Mouse (Mus musculus) forebrain, embryonic 13.5 days (tissue): ENCODE measurements around the gene Oxt. TPM values are rescaled to one million over a fixed set of nuclear protein-coding genes. Genes with fewer than 3 reads are reported as not detected.
A peak's percentile ranks its signal among the peaks of the same experiment; 100 is the strongest.

Source experiments
- ATAC-seq: fragments of 200-750 bp; cut with Nextera tagmentation; 2 replicates; pipeline ENCODE4 v1.8.0; 2017
- H3K27ac ChIP-seq: fragments of 300-500 bp; sonication (generic); 2 replicates; pipeline ENCODE4 v1.5.1; 2015; ENCODE audit warnings: inconsistent platforms, mild to moderate bottlenecking, moderate library complexity
- H3K27me3 ChIP-seq: fragments of 300-500 bp; sonication (generic); 2 replicates; pipeline ENCODE4 v1.6.1; 2015; ENCODE audit warnings: mild to moderate bottlenecking, inconsistent platforms
- H3K36me3 ChIP-seq: fragments of 300-500 bp; sonication (generic); 2 replicates; pipeline ENCODE4 v1.6.1; 2015; ENCODE audit warnings: mild to moderate bottlenecking, inconsistent platforms; ENCODE audit not compliant: poor library complexity, severe bottlenecking
- H3K4me1 ChIP-seq: fragments of 300-500 bp; sonication (generic); 2 replicates; pipeline ENCODE4 v1.6.1; 2015; ENCODE audit warnings: inconsistent platforms
- H3K4me2 ChIP-seq: fragments of 300-500 bp; sonication (generic); 2 replicates; pipeline ENCODE4 v1.6.1; 2015; ENCODE audit warnings: inconsistent platforms, mild to moderate bottlenecking, moderate library complexity
- H3K4me3 ChIP-seq: fragments of 300-500 bp; sonication (generic); 2 replicates; pipeline ENCODE4 v1.5.1; 2015; ENCODE audit warnings: mild to moderate bottlenecking, inconsistent platforms
- H3K9ac ChIP-seq: fragments of 300-500 bp; sonication (generic); 2 replicates; pipeline ENCODE4 v1.6.1; 2015; ENCODE audit warnings: mild to moderate bottlenecking, inconsistent platforms
- H3K9me3 ChIP-seq: fragments of 300-500 bp; sonication (generic); replicated peaks from 2 replicates; pipeline ENCODE4 v1.6.1; 2016; ENCODE audit warnings: inconsistent platforms
- WGBS: fragments of 180-500 bp; shearing (Covaris S2); methylation state at CpG from one replicate; pipeline ENCODE4 v1.1.7; 2015; 5-methylcytosine and 5-hydroxymethylcytosine counted together
- polyA plus RNA-seq: library from polyadenylated mRNA; unstranded; fragments of >200 nt; fragmentation: Nextera tagmentation; extraction: Ambion mirVana; gene quantifications from 2 replicates; pipeline ENCODE4 v1.2.1, GENCODE M21; 2015

Gene Oxt
- polyA plus RNA-seq, 1 experiment from 2014 or later = not detected

DNA sequence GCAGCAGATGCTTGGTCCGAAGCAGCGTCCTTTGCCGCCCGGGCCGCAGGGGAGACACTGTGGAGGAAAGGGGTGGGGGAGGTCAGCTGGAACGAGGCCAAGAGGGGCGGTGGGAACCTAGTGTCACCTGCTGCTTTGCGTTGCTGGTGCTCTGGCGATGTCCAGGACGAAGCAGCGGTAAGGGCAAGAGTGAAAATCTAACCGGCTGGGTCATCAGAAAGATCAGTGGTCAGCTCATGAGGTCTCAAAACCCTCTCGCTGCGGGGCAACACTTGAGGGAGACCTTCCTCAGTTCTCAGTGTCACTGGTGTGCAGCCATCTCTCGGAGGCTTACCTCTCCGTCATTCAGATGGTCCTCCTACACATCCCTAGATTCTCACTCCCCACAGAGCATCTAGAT lies 5.2 kb downstream of the Oxt start:
- no peak overlapping the region for H3K27ac ChIP-seq
- peaks cover 73% of the 10 kb centered on the region for H3K27me3 ChIP-seq
- H3K36me3 ChIP-seq = no peaks in the 10 kb centered on the region
- H3K9me3 ChIP-seq = no peaks in the 10 kb centered on the region
- H3K4me1 ChIP-seq = peaks cover 28% of the 10 kb centered on the region
- ATAC-seq = no peak
- H3K9ac ChIP-seq = peak overlapping the region; percentile 30; the same call in 1 of the 2 replicates
- H3K4me3 ChIP-seq = peak overlapping the region; percentile 30
- H3K4me2 ChIP-seq = peak overlapping the region; percentile 55
- 2% methylated on average over 16 of the region's 16 CpGs for WGBS

GRCm38 (mm10) chr2:130582552-130582951 lies 6.6 kb downstream of the Oxt start, which contains the start of gene Avp:
Avp (minus strand) TSS chr2:130582554.
- Histone ChIP-seq H3K27me3 (peaks cover 60% of the 10 kb centered on the region), H3K9ac (no peak within 1 kb of the TSS), H3K4me2 (no peak within 1 kb of the TSS; the same call in 1 of the 2 replicates), H3K4me1 (peaks cover 17% of the 10 kb centered on the region), H3K27ac (no peak within 1 kb of the TSS), H3K9me3 (no peaks in the 10 kb centered on the region), H3K4me3 (no peak within 1 kb of the TSS), H3K36me3 (no peaks in the 10 kb centered on the region)
- WGBS = 33% methylated on average over 10 of the region's 10 CpGs
- no peak for ATAC-seq

- H3K36me3 ChIP-seq = no peaks in the 10 kb centered on the region
- H3K4me2 ChIP-seq = no peak overlapping the region
- H3K27me3 ChIP-seq = peaks cover 45% of the 10 kb centered on the region
- 83% methylated on average over 10 of the region's 10 CpGs for WGBS
- H3K9ac ChIP-seq = no peak overlapping the region
- H3K27ac ChIP-seq = no peak overlapping the region
- H3K4me1 ChIP-seq = peaks cover 14% of the 10 kb centered on the region
- no peak for ATAC-seq
- H3K4me3 ChIP-seq = no peak overlapping the region
- H3K9me3 ChIP-seq = no peaks in the 10 kb centered on the region
Observed at GRCm38 (mm10) chr2:130583902-130584560, 8.1 kb downstream of the Oxt start.

DNA sequence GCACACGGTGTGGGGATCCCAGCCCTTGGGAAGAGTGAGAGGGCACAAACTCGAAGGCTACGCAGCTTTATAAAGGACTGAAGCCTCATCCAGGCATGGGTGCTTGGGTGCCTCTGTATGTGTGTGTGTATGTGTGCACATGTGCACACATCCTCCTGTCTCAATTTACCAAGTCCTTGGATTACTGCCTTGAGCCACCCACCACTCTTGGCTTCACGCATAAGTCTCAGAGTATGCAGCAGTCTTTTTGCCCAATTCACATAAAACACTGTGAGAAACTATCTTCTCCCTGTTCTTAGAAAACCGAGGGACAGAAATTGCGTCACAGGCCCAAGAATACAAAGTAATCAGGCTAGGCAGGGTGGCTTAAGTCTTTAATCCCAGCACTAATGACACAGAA lies 10.0 kb downstream of the Oxt start:
- ATAC-seq = no peak
- no peak overlapping the region for H3K9ac ChIP-seq
- H3K4me1 ChIP-seq = peaks cover 5% of the 10 kb centered on the region; the same call in 1 of the 2 replicates
- peaks cover 25% of the 10 kb centered on the region for H3K27me3 ChIP-seq
- H3K36me3 ChIP-seq = peaks cover 17% of the 10 kb centered on the region
- no peaks in the 10 kb centered on the region for H3K9me3 ChIP-seq
- H3K4me3 ChIP-seq = no peak overlapping the region
- no peak overlapping the region for H3K4me2 ChIP-seq
- no peak overlapping the region for H3K27ac ChIP-seq
- WGBS = 86% methylated on average over 6 of the region's 6 CpGs

DNA sequence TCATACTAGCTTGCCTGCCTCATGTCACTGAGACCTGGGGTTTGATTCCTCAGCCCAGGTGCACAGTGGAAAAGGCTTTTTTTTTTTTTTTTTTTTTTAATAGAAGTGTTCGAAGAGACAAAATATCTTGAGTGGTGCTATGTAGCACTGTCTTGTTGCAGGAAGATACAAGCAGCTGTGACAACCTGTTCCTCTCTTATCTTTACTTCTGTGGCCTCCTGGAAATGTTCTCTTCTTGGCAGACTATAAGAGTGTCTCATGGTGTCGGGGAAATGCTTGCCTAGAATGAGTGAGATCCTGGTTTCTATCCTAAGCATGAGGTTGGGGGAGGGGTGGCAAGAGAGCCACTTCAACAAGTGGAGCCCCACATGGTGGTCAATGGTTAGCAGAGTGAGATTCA lies 12.4 kb downstream of the Oxt start:
- H3K27me3 ChIP-seq = peaks cover 2% of the 10 kb centered on the region
- no peaks in the 10 kb centered on the region for H3K4me1 ChIP-seq
- no peak overlapping the region for H3K27ac ChIP-seq
- no peak overlapping the region for H3K4me2 ChIP-seq
- H3K4me3 ChIP-seq = no peak overlapping the region
- no peak overlapping the region for H3K9ac ChIP-seq
- no peaks in the 10 kb centered on the region for H3K9me3 ChIP-seq
- no peak for ATAC-seq
- 92% methylated on average over 2 of the region's 2 CpGs for WGBS
- peaks cover 34% of the 10 kb centered on the region for H3K36me3 ChIP-seq

GRCm38 (mm10) chr2:130589157-130589556 lies 13.2 kb downstream of the Oxt start:
- no peaks in the 10 kb centered on the region for H3K9me3 ChIP-seq
- no peak overlapping the region for H3K4me3 ChIP-seq
- 48% methylated on average over 4 of the region's 4 CpGs for WGBS
- no peak overlapping the region for H3K27ac ChIP-seq
- H3K4me1 ChIP-seq = no peaks in the 10 kb centered on the region
- peaks cover 38% of the 10 kb centered on the region for H3K36me3 ChIP-seq
- H3K9ac ChIP-seq = no peak overlapping the region
- no peak for ATAC-seq
- H3K4me2 ChIP-seq = no peak overlapping the region
- no peaks in the 10 kb centered on the region for H3K27me3 ChIP-seq

DNA sequence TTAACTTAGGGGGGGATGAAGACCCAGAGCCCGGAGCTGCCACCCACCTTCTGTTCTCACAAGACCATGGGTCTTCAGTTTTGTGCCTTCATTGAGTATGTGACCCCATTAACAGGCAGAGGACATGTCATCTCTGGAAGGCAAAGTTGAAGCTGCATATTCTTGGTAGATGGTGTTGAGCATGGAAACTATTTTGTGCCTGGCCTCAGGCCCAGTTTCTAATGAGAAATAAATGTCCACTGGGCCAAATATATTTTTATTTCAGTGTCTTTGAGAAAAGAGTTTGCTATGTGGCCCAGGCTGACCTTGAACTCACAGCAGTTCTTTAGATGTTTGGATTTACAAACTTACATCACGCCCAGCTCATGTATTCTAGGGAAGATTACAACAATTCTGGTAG lies 13.8 kb downstream of the Oxt start:
- H3K27ac ChIP-seq = no peak overlapping the region
- WGBS = 91% methylated on average over 2 of the region's 2 CpGs
- H3K4me1 ChIP-seq = no peaks in the 10 kb centered on the region
- no peak overlapping the region for H3K4me3 ChIP-seq
- no peak overlapping the region for H3K9ac ChIP-seq
- no peaks in the 10 kb centered on the region for H3K9me3 ChIP-seq
- H3K27me3 ChIP-seq = no peaks in the 10 kb centered on the region
- peaks cover 43% of the 10 kb centered on the region for H3K36me3 ChIP-seq
- no peak for ATAC-seq
- no peak overlapping the region for H3K4me2 ChIP-seq

- WGBS = 98% methylated on average over 2 of the region's 2 CpGs
- no peaks in the 10 kb centered on the region for H3K27me3 ChIP-seq
- no peak overlapping the region for H3K9ac ChIP-seq
- no peak overlapping the region for H3K27ac ChIP-seq
- H3K36me3 ChIP-seq = peaks cover 54% of the 10 kb centered on the region
- H3K4me1 ChIP-seq = no peaks in the 10 kb centered on the region
- H3K4me2 ChIP-seq = no peak overlapping the region
- H3K4me3 ChIP-seq = no peak overlapping the region
- H3K9me3 ChIP-seq = no peaks in the 10 kb centered on the region
- no peak for ATAC-seq
Observed at GRCm38 (mm10) chr2:130591016-130591415, 15.0 kb downstream of the Oxt start.

DNA sequence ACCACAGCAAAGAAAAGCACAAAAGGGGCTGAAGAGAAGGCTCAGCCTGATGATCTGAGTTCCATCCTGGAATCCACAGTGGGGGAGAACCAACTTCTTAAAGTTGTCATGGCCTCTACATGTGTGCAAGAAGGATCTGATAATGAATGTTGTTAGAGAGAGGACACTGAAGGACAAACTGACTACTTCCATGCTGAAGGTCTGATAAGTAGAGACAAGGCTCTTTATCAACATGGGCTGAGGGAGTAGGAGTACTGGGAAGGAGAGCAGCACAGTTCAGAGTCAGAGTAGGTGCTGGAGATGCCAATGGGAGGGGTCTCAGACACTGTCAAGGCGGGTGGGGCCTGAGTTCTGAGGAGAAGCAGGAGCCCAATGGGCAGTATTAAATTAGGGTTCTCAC lies 19.6 kb downstream of the Oxt start:
- ATAC-seq = no peak
- peaks cover 83% of the 10 kb centered on the region for H3K36me3 ChIP-seq

DNA sequence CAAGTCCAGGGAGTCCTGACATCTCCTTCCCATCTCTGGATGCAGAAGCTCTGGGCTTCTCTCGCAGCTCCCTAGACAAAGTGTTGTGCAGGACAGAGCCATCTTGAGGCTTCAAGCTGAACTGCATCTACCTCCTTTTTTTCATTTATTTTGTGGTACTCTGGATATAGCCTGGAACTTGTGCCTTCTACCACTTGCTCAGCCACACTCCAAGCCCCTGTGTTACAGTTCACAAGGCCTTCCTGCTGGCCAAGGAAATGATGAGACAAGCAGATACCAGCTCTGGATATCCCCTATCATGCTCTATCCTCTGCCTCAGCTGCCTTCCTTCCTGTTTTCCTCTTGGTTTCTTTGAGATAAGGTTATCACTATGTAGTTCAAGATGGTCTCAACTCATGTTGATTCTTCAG lies 21.6 kb downstream of the Oxt start:
- Histone ChIP-seq H3K4me1 (no peaks in the 10 kb centered on the region), H3K4me2 (no peak overlapping the region), H3K27me3 (no peaks in the 10 kb centered on the region), H3K9ac (no peak overlapping the region), H3K27ac (no peak overlapping the region), H3K36me3 (peaks cover 79% of the 10 kb centered on the region), H3K4me3 (no peak overlapping the region), H3K9me3 (no peaks in the 10 kb centered on the region)
- 10% methylated on average over 1 of the region's 1 CpGs for WGBS
- 0 out of 2 replicates have a peak, but pooled peaks have one; percentile 13 for ATAC-seq

More for the DNA sequence above, 19.6 kb downstream of the Oxt start:
- Histone ChIP-seq H3K27me3 (no peaks in the 10 kb centered on the region), H3K9ac (no peak overlapping the region), H3K4me1 (no peaks in the 10 kb centered on the region), H3K27ac (no peak overlapping the region), H3K4me2 (no peak overlapping the region), H3K4me3 (no peak overlapping the region), H3K9me3 (no peaks in the 10 kb centered on the region)
- 92% methylated on average over 1 of the region's 1 CpGs for WGBS

DNA sequence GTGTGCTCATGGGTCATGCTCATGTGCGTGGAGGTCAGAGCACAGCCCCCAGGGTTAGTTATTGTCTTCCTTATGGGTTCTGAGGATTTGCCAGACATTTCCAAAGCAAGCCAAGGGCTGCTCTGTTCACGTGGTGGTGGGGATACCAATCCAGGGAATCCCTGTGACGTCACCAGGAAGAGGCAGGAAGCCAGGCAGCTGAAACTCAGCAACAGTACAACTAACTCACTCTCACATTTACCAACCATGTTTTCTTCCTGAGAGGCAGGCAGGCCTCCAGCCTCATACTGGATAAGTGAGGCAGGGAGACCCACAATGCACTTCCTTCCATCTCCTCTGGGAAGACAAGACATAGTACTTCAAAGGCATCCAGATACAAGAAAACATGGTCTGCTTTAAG lies 22.4 kb downstream of the Oxt start:
- Histone ChIP-seq H3K4me1 (no peaks in the 10 kb centered on the region), H3K4me3 (no peak overlapping the region), H3K4me2 (no peak overlapping the region), H3K27ac (no peak overlapping the region), H3K9ac (no peak overlapping the region), H3K27me3 (no peaks in the 10 kb centered on the region), H3K9me3 (no peaks in the 10 kb centered on the region), H3K36me3 (peaks cover 82% of the 10 kb centered on the region)
- ATAC-seq = no peak
- 81% methylated on average over 3 of the region's 3 CpGs for WGBS

DNA sequence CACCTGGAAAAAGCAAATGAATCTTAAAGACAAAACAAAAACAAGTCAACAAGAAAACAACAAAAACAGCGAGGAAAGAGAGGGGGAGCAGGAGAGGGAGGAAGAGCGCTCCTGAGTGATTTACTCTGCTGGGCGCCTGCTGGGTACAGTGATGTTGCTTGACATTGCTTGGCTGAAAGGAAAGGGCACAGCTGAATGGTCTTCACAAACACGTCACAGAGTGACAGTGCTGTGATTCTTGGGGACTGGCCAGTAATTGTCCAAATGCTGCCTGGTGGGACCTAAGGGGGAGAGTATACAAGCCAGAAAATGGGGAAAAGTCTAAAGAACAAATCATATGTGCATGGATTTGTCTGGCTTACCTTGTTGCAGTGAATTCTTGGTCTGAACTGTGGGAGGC lies 26.2 kb downstream of the Oxt start:
- Histone ChIP-seq H3K27ac (no peak overlapping the region), H3K9me3 (no peaks in the 10 kb centered on the region), H3K9ac (no peak overlapping the region), H3K4me1 (no peaks in the 10 kb centered on the region), H3K36me3 (peaks cover 62% of the 10 kb centered on the region), H3K4me3 (no peak overlapping the region), H3K4me2 (no peak overlapping the region), H3K27me3 (no peaks in the 10 kb centered on the region)
- ATAC-seq = no peak
- WGBS = 86% methylated on average over 4 of the region's 4 CpGs

- H3K27ac ChIP-seq = no peak overlapping the region
- no peaks in the 10 kb centered on the region for H3K9me3 ChIP-seq
- ATAC-seq = no peak
- no peaks in the 10 kb centered on the region for H3K4me1 ChIP-seq
- H3K4me3 ChIP-seq = no peak overlapping the region
- H3K36me3 ChIP-seq = peaks cover 39% of the 10 kb centered on the region
- no peak overlapping the region for H3K4me2 ChIP-seq
- no peak overlapping the region for H3K9ac ChIP-seq
- no peaks in the 10 kb centered on the region for H3K27me3 ChIP-seq
- WGBS = 67% methylated on average over 3 of the region's 3 CpGs
Observed at GRCm38 (mm10) chr2:130613091-130613490, 37.1 kb downstream of the Oxt start.
